Mouse (Mus musculus) retina, adult 2 months (tissue): Measurements from ENCODE around the gene Fkbp9.

Experiments
- DNase-seq: peaks from one replicate; pipeline ENCODE4 v3.0.0-alpha.2; 2012; ENCODE audit warnings: low read depth, low spot score

Gene Fkbp9

DNA sequence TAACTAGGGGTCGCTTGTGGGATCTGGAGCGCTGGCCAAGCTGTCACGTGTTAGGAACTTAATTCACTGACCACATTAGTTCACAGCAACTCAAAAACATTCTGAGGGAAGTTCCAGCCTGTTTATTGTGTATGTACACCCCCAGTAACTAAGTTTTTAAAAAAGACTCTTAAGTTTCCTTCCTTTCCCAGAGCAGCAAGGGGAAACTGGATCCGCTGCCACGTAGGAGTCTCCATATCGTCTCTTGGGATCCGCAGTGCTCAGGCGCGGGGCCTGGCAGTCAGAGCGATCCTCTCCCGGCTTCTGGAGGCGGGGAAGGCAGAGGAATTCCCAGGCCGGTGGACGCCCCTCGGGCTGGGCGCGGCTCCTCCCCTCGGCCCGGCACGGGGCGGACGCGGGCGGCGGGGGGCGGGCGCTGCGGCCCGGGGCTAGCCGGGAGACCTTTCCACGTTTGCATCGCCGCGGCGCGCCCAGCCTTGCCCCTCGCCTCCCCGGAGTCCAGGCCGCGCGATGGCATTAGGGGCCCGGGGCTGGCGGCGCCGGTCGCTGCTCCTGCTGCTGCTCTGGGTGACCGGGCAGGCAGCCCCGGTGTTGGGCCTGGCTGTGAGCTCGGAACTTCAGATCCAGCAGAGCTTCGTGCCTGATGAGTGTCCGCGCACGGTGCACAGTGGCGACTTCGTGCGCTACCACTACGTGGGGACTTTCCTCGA lies at the start of gene Fkbp9:
Fkbp9 (plus strand) TSS at position 363 of the 710 bp plus-strand sequence.
- no peak for DNase-seq

DNA sequence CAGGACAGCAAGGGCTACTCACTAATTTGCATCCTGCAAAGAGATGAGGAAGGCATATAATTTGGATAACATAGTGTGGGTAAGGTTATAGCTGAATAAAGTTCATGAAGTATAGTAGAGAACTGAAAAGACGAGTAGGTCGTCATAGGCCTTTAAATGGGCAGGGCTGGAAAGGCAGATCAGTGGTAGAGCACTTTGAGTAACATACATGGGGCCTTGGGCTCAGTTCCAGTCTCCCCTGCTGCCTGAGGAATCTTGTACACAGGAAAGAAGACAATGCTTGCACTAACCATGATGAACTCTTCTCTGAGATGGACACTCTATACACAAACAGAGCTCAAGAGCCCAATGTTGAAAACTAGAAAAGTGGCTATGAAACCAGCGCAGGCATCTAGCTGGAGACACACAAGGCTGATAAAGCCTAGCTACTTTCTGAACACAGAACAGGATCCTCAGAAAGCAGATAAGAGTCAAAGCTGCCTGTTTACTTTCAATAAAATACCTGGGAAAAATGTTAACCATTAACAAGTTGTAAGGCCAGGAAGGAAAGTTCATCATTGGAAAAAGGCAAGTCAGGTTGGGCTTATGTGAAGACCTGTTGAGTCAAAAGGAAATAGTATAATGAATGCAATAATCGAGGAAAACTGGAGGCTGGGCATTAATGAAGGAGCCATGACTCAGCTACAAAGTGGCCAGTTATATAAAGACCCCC lies 48.1 kb upstream of the Fkbp9 start:
- no peak for DNase-seq

DNA sequence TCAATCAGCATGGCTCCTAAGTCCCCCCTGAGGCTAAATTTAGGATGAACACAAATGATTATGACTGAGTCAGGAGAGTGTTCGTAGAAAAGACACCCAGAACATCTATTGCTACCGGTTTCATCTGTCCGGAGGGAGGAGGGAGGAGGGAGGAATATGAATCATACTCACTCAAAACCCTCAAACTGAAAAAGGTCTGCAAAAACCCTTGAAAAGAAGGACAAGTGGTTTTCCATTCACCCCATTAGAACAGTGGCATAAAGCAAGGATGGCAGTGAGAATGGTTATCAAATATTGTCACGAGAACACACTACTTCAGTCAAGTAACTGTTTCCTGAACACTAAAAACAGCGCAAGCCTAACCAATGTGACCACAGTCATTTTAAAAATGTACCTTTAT lies 46.8 kb upstream of the Fkbp9 start:
- no peak for DNase-seq

DNA sequence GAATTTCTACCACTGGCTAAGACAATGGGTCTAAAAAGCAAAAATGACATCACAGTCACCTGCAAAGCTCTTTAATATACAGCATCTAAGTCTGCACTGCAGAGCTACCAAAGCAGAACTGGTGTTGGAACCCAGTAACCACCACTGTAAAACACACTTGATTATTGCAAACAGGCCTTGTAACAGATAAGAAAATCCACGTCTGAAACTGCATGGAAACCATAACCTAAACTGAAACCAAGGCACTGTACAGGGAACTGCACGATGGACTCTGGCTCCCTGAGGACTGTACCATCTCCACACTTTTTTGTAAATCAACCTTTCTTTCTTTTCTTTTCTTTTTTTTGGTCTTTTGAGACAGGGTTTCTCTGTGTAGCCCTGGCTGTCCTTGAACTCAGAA lies 44.2 kb upstream of the Fkbp9 start:
- no peak for DNase-seq

DNA sequence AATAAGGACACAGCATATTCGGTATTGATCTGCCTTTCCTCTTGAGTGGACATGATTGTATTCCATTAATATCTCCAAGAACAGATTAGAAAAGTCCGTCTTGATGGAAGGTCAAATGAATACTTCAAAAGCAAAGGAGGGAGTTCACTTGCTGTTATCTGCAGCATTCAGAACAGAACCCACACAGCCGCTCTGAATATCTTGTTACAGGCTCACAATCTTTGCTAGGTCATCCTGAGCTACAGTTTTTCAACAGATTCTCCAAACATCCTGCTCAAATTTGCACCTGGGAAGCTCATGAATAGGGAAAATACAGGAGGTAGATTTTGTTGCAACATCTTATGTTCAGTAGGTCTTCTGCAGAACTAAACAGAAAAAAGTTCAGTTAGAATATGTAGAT lies 42.5 kb upstream of the Fkbp9 start:
- no peak for DNase-seq

DNA sequence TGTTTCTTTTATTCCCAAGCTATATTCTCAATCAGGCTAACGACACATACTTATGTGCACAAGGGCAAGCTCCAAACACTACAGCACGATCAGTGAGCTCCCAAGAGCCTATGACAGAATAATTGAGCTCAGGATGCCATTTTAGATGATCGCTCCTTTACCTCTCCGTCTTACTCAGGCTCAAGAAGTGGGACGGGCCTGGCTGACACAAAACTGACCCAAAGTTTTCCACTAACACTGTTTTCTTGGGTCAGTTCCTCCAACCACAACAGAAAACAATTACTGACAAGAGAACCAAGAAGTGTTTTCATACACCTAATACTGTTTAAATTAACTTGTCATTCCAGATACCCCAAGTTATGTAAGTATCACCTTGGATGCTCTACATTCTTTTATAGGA lies 37.0 kb upstream of the Fkbp9 start:
- no peak for DNase-seq

DNA sequence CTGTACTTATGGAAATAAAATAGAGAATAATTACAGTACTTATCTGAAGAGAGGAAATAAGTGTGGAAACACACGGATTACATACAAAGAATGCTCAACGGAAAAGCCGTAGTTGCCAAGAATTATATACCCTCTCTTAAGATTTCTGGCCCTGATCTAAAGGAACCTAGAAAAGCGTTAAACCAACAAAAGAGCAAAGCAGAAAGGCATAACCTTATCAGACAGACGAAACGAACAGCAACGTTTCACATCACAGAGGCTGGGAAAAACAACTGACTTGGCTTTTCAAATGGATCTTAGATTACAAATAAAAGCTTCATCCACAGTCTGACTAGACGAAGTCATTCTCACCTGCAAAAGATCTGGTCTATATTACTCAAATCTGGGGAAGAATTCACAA lies 35.6 kb upstream of the Fkbp9 start:
- no peak for DNase-seq

DNA sequence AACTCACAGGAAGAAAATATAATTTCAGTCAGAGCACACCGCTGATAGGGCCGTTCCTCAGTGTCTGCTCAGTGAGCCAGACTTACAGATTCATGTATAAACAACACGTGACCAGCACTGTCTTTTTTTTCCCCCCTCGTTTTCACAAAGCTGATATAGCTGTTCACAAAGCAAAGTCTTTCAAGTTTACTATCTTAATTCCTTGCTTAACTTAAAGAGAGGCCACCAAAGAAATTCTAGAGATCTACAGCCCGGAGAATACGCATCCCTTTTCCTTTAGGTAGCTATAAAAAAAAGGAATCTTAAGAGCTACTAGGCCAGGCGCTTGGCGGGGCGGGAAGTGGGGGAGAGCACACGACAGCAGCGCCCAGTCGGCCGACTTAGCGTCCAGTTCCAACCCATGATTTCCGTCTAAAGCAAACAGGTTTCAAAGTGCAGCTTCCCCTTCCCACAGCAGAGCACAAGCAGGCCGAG lies 35.2 kb upstream of the Fkbp9 start:
- no peak for DNase-seq

DNA sequence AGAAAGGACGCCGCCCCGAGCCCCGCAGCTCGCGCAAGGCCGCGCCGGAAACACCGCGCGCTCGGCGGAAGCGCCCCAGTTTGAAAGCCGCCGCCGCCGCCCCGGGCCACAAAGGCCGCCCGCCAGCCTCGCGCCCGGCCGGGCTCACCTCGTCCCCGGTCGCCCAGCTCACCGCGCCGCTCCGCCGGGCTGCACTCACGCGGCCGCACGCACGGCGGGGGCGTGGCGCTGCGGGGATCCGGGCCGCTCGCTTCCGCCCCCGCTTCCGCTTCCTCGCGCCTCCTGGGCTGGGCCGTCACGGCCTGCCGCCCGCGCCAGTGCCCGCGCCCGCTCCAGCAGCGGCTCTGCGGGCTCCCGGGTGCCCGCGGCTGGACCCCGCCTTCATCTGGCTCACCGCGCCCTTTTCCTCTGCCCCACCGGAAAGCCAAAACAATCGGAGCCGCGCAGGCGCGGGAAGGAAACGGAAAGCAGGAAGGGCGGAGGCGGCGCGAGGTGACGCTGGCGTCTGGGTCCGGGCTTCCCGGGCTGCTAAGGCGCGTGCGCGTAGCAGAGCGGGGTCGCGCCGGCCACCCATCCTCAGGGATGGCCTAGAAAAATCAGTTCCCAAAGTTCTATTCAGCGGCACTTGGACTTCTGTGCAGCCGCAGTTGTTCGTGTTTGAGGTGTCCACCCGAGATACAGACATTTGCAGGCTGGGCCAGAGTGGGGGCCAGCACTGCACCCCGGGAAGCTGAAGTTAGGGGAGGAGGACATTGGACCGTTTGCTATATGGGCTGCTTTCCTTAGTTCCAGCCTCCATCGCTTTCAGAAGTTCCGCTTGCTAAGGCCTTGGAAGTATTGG lies 34.3 kb upstream of the Fkbp9 start, which contains the start of gene Kbtbd2:
Kbtbd2 (minus strand) TSS at position 503 of the 841 bp plus-strand sequence.
- peak; percentile 78 for DNase-seq

DNA sequence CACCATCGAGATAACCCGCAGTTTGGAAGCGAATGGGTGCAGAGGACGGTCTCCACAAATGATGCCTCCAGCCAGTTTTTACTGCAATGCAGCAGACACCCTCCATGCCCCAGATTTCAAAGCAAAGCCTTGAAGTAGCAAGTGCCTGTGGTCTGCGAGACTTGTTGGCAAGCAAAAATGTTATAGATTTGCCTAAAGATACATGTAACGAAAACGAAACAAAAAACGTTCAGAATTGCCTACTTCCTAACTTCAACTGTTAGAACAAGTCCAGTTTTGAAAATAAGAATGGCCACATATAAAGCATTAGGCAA lies 33.8 kb upstream of the Fkbp9 start:
- DNase-seq, result no peak

DNA sequence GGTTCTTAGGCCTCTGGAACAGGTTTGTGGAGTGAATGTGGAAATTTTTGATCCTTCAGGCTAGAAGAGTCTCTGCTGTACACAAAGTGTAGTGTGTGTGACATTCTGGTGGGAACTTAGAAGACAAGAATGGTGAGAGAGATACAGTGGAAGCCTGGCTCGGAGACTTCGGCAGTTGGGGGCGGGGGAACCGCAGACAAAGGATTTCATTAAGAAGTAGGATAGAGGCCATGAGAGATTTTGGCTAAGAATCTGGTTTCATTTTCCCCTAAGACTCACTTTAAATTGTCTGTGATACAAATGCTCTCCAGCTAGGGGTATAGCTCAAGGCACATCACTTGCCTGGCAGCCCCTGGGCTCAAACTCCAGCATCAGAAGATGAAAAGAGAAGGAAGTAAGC lies 26.8 kb upstream of the Fkbp9 start:
- no peak for DNase-seq

DNA sequence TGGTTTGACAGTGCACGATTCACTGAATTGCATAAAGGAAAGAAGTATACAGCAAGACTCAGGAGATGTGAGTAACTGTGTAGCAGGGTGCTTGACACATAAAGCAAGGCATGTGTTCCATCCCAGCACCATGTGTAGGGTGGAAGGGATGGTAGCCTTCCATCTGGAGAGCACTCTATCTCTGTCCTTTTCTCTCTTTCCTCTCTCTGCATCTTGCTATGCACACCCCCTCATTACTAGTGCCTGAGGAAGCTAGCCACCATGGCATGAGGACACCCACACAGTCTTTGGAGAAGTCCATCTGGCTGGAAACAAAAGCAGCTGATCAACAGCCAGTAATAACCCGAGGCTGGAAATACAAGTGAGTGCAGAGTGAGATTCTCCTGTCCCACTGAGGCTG lies 25.7 kb upstream of the Fkbp9 start:
- no peak for DNase-seq

DNA sequence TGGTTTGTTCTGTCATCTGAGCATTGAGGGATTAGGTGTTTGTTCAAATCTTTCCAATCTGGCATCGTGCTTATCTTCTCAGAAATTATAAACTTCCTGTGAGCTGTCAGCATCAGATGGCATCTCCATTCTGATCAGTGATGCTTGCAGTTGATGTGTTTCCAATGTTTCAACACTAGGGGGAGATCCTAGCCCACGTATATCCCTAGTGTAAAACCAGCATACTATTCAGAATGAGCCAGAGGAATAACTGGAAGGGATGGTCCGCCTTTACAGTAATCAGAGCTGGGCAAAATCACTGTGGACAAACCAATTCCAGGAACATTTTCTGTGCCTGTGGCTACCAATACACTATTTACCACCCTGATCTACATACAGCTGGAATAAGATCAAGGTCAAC lies 23.2 kb upstream of the Fkbp9 start:
- DNase-seq, result peak; percentile 45

DNA sequence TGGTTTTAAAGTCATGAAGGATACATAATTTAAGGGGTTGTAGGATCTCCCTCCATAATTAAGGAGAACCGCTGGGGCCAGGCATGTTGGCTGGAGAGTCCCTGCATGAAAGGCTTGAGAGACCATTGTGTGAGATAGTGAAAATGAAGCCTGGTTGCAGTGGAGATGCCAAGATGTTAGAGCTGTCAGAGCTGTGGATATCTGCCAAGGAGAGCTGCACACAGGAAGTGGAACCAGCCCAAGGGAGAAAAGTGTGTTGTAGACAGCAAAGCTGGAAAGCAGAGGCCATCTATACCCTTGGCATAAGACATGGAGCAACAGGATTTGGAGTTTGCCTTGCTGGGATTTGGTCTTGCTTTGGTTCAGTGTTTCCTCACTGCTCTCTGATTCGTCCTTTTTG lies 18.5 kb upstream of the Fkbp9 start:
- DNase-seq, result no peak

DNA sequence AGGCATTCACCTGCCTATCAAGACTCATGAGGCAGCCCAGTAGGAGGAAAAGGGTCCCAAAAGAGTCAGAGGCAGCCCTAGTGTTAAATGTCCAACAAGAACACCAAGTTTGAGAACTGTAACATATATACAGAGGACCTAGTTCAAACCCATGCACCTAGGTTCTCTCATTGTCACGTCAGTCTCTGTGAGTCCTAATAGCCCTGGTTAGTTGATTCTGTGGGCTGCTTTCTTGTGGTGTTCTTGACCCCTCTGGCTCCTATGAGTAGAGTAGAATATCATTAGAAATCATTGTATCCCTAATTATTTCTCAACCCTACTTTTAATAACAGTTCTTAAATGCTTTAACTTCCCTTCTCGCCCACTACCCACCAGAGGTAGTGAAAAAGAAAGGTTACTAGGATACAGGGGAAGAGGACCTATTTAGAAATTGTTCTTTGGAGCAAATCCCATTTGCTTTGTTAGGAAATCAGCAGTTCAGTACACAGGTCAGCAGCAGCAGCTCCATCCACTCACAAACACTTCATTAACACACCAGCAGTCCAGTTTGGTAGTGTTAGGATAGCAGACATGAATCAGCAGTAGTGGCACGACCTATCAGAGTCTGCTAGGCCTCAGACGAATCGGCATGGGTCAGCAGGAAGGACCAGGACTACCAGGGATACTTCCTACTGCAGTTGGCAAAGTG lies 13.3 kb upstream of the Fkbp9 start:
- DNase-seq, result no peak

DNA sequence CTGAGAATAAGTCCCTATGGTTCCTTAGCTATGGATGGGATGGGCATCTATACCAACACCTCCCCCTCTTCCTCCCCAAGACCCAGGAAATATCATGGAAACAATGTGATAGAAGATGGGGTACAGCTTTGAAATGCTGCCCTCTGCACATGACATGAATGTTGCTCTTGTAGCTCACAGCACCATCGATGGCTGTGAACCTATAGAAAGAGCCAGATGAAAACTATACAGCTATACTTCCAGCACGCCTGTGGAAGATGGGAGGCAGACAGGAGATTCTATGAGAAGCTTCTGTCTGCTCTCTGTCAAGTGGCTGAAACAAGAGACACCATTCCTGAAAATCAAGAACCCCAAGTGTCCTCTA lies 12.8 kb upstream of the Fkbp9 start:
- DNase-seq, result no peak

DNA sequence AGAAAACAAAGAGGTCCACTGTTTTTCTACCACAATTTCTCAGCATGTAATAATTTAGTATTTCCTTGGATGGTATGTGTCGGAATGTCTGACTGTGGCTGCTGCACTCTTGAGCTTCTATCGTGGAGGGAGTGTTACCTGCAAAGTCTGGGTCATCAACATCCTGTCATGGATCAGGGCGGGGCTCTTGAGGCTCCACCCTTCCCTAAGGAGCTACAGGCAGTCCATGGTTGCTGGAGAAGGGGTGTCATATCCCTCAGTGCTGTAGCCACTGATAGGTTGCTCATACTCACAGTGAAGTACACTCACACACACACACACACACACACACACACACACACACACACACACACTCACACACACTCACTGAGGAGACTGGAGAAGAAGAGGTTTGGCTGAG lies 6.2 kb upstream of the Fkbp9 start:
- DNase-seq, result no peak

DNA sequence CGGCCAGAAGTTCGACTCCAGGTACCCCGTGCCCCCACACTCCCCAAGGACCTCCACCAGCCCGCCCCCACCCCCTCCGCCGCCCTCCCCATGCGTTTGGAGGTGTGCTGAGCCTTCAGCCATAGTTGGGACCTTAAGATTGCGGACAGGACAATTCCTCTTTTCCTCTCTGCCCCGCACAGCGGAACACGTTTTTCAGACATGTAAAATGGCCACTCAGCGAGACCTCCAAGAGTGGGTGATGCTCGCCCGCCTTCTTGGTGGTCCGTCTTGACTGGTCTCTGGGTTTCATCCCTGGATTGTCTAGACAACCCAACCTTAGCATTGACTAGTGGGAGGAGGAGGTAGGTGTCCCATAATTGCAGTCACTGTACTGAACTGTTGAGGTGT lies 543 bp downstream of the Fkbp9 start:
- no peak for DNase-seq

DNA sequence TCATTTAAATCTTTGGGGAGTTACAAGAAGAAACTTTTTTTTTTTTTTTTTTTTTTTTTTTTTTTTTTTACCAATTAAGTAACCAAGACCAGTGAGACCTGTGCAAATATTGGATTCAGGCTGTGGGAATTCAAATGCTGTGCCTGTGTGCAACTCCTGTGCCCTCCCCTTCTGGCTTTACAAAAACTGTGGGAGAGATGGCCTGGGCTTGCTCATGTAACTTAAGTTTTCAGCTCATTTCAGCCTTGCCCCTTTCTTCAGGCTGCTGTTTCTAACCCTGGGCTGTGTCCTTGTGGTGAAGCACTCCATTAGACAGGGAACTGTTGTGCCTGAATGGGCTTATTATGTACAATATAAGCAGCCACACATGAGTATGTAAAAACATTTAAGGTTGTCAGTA lies 971 bp downstream of the Fkbp9 start:
- no peak for DNase-seq

DNA sequence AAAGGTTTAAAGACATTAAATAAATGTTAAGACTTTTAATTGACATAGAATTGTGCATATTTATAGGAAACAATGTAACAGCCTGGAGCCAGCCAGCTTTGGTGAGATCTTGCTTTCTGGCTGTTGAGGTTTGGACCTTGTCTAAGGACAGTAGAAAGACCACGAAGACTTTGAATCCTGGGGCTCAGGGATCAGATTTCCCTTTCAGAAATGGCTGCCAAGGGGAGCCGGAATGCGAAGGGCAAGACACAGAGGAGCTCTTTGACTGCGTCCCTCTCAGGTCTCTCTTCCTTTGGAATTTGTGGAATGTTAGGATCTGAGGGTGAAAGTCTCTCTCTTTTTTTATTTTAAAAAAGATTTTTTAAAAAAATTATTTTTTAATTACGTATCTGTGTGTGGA lies 2.9 kb downstream of the Fkbp9 start:
- DNase-seq, result no peak

DNA sequence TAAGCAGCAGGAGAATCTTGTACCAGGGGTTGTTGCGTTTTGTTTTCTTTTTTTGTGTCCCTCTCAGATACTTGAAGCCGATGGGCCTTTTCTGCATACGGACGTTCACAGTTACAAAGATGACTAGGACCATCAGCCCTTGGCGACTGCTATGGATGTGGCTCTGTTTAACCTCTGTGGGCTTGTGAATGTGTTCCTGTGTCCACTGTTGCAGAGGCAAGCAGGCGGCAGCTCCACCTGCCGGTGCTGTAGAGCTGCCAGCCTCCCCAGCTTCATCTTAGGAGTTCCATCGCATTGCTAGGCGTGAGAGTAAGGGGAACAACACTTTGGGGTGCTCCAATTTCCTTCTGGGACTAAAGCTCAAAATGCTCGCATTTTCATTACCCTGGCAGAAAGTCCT lies 3.7 kb downstream of the Fkbp9 start:
- DNase-seq, result no peak

DNA sequence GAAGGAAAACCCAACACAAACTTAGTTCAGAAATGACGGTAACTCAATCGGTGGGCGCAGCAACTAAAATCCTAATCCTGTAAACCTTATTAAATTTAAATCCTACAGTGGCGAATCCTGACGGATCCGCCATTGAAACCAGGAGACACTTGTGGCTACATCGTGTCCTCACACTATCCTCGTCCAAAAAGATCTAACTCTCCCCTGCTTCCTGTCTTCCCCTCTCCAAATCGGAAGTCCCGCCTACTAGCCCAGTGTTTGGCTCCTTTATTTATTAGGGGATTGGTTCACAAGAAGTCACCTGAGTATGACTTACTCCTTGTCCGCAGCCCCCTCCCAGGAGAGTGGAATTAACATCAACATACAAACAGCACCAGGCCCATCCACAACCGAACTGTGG lies 5.3 kb downstream of the Fkbp9 start:
- DNase-seq, result no peak
